Mouse (Mus musculus) yolk sac, embryonic 10.5 days (tissue): ENCODE data around the gene Atp6v0e.

Source experiments
- DNase-seq: peaks from one replicate; pipeline ENCODE4 v3.0.0-alpha.2; 2017; ENCODE audit warnings: low spot score

Gene Atp6v0e

GRCm38 (mm10) chr17:26640286-26640740 is 22.7 kb upstream of the Atp6v0e start:
- no peak for DNase-seq

- DNase-seq = no peak
Measured at GRCm38 (mm10) chr17:26643456-26643855, 19.6 kb upstream of the Atp6v0e start.

- no peak for DNase-seq
Measured at GRCm38 (mm10) chr17:26643993-26644392, 19.0 kb upstream of the Atp6v0e start.

DNA sequence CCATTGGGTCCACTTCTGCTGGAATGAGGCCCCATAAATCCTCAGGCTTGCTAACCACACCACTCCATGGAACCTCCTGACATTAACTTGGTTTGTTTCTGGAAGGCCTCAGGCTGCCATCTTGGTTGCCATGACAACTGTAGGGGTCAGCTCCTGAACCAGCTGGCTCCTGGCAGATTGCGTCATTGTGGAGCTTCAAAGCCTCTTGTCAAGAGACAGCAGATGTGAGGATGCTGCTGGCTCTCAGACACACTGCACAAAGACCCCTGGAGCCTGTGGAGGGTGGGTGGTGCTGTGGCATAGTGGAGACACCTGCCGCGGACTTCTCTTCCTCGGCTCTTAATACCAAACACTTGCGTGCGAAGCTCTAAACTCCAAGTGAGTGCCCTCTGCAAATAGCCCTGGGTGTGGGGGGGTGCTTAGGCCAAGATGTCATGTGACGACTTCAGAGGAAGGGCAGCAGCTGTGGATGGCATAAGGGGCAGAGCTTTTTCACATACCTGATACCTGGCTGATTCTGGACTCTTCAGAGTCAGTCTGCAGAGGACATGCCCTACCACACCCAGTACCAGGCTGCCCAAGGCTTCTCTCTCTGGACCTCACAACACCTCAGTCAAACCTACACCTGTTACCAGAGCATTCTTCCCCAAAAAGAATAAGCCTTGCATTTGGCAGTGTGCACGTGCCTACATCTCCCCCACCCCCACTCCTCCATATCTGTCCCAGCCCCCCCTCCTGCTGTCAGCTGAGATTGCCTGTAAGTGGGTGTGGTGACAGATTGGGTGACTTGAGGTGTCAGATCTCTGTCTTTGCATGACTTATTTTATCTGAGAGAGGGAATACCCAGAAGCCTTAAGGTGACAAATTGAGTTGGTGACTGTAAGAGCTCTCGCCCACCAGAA is 18.3 kb upstream of the Atp6v0e start:
- no peak for DNase-seq

GRCm38 (mm10) chr17:26645411-26645854 is 17.6 kb upstream of the Atp6v0e start:
- no peak for DNase-seq

DNA sequence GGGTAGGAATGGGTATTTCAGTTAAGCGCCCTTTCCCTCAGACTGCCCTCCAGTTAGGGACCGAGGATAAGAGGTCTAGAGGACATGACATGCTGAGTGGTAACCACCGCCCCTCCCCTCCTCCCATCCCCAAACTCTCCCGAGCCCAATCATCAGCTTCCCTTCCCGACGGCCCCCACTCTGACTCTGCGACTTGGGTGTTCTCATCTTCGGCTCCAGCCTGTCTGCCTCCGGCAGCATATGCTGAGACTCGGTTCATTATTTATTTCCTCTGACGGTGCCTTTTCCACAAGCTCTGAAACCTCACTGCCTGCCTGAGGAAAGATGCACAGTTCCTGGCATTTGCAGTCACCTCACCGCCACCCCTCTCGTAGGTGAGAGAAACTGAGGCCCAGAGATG is 15.7 kb upstream of the Atp6v0e start:
- DNase-seq = no peak

DNA sequence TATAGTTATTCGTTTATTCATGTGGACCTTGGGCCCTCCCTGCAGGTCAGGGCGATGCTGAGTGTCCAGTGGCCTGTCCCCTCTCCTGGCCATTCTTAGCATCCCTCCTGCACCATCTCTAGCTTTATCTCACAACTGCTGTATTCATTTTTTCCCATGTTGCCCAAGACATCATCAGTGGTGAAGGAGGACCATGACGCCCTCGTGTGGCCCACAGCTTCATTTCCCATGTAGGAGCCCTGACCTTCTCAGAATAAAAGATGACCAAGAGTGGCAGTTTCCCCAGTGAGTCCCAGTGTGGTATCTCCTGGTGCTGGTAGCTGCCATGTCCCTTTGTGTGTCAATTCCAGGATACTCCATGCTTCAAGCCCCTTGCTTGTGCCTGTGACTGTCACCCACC is 13.5 kb upstream of the Atp6v0e start:
- DNase-seq = no peak

- no peak for DNase-seq
Measured at GRCm38 (mm10) chr17:26650451-26651363, 12.3 kb upstream of the Atp6v0e start.

DNA sequence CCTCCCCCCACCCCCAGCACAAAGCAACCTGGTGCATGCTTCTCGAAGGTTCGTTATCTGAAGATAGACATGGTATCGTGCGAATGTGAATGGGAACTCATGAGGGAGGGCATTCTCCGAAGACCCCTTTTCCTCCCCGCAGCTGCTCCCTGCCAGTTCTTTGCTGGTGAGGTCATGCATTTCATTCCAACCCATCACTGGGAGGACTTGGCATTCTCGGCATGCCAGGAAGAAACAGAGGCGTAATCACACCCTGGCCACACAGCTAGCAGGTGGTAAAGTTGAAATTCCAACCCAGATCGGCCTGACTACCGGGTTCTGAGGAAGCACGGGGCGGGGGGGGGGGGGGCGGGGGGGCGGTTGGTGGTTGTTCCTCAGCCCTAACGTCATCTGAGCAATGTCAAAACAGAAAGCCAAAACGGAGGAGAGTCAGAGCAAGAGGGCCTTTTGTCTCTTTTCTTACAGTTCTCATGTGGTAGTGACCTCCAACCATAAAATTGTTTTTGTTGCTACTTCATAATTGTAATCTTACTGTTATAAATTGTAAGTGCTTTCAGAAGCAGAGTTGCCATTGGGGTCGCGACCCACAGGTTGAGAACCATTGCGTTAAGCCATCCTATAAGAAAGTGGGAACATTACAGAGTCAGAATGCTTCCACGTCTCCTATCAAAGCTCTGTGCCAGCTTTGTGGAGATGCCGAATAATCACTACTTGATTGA is 4.0 kb upstream of the Atp6v0e start:
- DNase-seq = no peak

DNA sequence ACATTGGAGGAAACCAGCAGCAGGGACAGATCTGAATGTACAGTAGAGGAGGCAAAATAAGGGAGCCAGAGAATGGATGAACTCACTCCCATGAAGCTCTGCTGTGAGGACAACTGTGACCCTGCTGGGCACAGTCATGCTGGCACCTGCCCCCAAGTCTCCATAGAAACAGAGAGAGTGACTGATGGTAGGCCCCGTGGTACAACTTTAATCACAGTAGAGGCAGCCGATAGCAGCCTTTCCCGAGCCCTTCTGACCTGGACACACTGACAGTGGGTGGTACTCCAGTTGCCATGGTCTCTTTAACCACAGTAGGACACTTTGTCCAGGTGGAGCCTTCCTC is 3.5 kb upstream of the Atp6v0e start:
- DNase-seq = no peak

- DNase-seq = peak; percentile 51
Measured at GRCm38 (mm10) chr17:26660192-26660912, 2.7 kb upstream of the Atp6v0e start.

DNA sequence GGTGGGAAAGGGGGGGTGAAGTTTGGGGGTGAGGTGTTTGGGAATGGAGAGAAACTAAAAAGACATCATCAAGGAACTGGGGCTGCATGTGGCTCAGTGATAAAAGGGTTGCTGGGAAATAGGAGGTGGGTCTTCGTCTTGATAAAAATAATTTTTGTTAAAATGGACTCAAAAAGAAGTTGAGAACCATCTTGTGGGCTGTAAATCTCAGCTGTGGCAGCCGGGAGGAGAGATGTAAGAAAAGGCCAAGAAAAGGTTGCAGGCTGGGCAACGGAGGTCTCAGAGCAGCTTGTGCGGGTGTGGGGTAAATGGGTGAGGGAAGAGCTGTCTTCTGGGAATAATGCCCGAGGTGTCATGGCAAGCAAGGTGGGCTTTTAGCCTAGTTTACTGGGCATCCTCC is 827 bp upstream of the Atp6v0e start:
- DNase-seq = no peak

- DNase-seq = no peak
Measured at GRCm38 (mm10) chr17:26665600-26665999, 2.6 kb downstream of the Atp6v0e start.

DNA sequence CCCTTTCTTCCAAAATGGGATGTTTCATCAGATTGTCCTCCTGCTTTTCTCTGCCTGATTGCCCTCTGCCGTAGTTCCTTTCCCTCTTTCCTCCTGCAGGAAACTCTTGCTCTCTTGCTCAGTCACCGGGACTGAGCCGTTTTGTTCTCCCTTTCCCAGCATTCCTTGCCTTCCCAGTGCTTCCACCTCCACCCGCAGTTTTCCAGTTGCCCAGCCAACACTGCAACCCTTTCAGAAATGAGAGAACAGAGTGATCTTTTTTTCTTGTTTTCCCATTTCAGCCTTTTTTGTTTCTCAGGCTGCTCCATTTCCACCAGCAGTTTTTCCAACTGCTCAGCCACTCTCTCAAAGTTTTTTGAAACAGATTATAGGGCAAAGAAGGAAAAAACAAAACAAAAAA is 8.2 kb downstream of the Atp6v0e start:
- no peak for DNase-seq

- no peak for DNase-seq
Measured at GRCm38 (mm10) chr17:26675845-26676244, 12.8 kb downstream of the Atp6v0e start.

DNA sequence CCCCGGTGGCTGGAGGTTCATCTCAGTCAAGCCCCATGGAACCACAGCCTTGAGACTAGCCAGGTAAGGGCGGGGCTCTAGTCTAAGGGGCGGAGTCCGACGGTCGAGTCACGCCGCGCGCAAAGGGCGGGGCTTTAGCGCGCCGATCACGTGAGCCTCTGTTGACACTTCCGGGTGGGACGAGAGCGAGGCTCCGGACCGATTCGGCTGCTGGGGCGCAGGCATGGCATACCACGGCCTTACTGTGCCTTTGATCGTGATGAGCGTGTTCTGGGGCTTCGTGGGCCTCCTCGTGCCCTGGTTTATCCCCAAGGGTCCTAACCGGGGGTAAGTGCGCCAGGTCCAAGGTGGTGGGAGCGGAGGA is 13.2 kb downstream of the Atp6v0e start:
- DNase-seq = peak; percentile 93

DNA sequence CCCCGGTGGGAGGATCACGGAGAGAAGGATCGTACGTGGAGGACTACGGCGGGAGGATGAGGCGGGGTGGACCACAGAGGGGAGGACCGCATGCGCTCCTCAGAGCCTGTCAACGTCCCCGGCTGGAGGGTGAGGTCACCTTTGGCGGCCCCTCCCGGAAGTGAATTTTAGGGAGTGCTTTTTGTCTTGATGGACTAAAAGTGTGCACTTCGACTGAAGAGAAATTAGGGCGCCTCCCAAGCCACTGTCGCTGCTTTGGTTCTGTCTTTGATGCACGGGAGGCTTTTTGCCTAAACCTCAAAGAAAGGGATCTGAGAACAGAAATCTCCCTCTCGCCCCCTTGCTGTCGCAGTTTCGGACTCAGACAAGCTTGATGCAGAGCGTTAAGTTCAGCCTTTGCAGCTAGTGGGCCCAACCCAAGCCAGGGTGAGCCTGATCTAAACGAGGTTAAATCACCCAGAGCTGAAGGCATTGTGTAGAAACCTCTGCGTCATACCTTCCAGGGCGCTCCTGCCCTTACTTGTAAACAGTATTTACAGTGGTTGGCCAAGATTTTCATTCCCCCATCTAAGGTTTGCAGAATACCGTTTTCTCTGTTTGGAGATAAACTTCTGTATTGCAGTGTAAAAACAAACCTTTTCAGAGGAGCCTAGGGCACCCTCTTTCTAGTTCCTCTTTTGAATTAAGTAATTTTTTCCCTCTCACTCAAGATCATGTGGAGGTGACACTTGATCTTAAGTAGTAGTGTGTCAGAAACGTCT is 13.8 kb downstream of the Atp6v0e start:
- no peak for DNase-seq

DNA sequence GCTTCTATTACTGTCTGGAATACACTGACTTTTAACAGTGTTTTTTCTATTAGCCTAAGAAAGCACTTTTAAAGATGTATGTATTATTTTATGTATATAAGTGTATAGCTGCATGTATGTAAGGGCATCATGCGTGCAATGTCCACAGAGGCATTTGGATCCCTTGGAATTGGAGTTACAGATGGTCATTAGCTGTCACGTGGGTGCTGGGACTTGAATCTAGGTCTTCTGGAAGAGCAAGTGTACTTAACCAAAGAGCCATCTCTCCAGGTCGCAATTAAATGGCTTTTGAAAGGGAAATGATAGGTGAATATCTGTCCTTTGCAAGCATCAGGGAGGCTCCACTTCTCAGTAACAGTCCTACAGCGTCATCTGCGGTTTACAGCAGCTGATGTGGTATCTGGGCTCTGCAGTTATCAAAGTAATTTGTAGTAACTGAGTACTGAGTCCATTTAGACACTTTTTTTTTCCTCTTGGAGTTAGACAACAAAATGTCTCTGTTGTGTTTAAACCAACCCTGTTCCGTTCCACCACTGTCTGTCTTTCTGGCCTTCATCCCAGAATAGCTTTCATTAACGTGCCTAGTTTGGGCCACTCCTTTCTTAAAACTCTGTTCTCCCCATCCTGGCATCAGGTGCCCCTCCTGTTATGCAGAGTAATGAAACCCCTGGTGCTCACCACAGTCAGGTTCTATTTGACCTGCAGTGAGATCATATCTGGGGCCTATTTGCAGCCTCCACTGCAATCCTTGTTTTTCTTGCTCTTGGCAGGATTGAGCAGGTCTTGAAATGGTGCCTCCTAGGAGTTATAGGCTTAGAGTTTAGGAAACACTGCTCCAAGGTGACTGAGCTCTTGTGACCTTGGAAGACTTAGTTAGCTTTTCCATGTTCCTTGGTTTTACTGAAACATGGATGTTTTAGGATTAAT is 14.9 kb downstream of the Atp6v0e start:
- DNase-seq = no peak

DNA sequence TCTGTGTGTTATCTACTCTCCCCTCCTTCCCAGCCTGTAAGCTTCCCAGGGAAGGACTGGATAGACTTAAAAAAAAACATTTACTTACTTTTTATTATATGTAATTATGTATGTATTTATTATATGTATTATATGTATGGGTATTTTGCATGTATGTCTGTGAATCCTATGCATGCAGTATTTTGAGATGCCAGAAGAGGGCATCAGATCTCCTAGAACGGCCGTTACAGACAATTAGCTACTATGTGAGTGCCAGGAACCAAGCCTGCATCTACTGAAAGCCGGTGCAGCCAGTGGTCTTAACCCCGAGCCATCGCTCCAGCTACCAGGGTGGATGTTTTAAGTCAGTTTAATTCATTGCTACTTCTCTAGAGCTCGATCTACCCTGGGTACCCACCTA is 18.2 kb downstream of the Atp6v0e start:
- DNase-seq = no peak
